Mouse (Mus musculus): ENCODE results near the gene D5Ertd579e. TPM values are rescaled to one million over a fixed set of nuclear protein-coding genes. Genes with fewer than 3 reads are reported as not detected.

Gene D5Ertd579e
- polyA plus RNA-seq, 1 experiment = 14.4 TPM

- Histone ChIP-seq H3K27me3 (ENCODE audit: control insufficient read depth, insufficient read depth, low read length) (no peaks in the 10 kb centered on the region), H3K36me3 (ENCODE audit: control insufficient read depth, insufficient read depth, low read length) (no peaks in the 10 kb centered on the region), H3K27ac (ENCODE audit: insufficient read depth, low read length) (no peak overlapping the region), H3K4me1 (ENCODE audit: control insufficient read depth, insufficient read depth, insufficient read length) (peaks cover 4% of the 10 kb centered on the region; the same call in 1 of the 2 replicates), H3K4me3 (ENCODE audit: extremely low read depth, insufficient read depth, insufficient read length) (no peak overlapping the region)
- no peak for DNase-seq (ENCODE audit: low read depth in 1 of 2, low spot score in 2 of 2)
- TF ChIP-seq POLR2A (IDR thresholded peaks at IDR 0.05; ENCODE audit: low read depth, low read length) (no peak), CTCF (IDR thresholded peaks at IDR 0.05; ENCODE audit: extremely low read depth, insufficient read depth, insufficient read length, insufficient replicate concordance) (no peak)
- 79% methylated on average over 8 of the region's 8 CpGs for WGBS
These were observed 32.7 kb upstream of the D5Ertd579e start for GRCm38 (mm10) chr5:36728403-36729085.

DNA sequence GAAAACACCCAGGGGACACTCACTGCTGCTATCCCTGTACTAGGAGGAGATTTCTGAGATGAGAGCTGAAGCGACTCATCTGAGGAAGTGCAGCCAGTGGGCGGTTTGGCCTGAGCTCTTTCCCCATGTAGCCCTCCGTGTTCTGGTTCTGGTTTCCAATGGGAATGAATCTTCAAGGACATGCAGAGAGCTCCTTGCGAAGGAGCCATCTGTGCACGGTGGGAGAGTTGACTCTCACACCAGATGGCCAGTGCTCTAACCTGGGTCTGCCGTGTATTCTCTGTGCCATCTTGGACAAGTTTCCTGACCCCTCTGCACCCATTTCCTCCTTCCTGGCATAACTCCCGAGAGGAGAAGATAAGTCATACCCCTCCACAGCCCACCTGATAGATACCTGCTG is 32.0 kb upstream of the D5Ertd579e start:
- Histone ChIP-seq H3K27ac (ENCODE audit: insufficient read depth, low read length) (no peak overlapping the region), H3K27me3 (ENCODE audit: control insufficient read depth, insufficient read depth, low read length) (no peaks in the 10 kb centered on the region), H3K4me1 (ENCODE audit: control insufficient read depth, insufficient read depth, insufficient read length) (peaks cover 4% of the 10 kb centered on the region; the same call in 1 of the 2 replicates), H3K4me3 (ENCODE audit: extremely low read depth, insufficient read depth, insufficient read length) (no peak overlapping the region), H3K36me3 (ENCODE audit: control insufficient read depth, insufficient read depth, low read length) (no peaks in the 10 kb centered on the region)
- no peak for TF ChIP-seq POLR2A (IDR thresholded peaks at IDR 0.05; ENCODE audit: low read depth, low read length)
- TF ChIP-seq CTCF (IDR thresholded peaks at IDR 0.05; ENCODE audit: extremely low read depth, insufficient read depth, insufficient read length, insufficient replicate concordance) = no peak
- no peak for DNase-seq (ENCODE audit: low read depth in 1 of 2, low spot score in 2 of 2)
- 87% methylated on average over 7 of the region's 7 CpGs for WGBS

- WGBS = 28% methylated on average over 2 of the region's 2 CpGs
- H3K27ac ChIP-seq (ENCODE audit: insufficient read depth, low read length) = no peak overlapping the region; the same call in 1 of the 2 replicates
- TF ChIP-seq POLR2A (IDR thresholded peaks at IDR 0.05; ENCODE audit: low read depth, low read length) (no peak), CTCF (IDR thresholded peaks at IDR 0.05; ENCODE audit: extremely low read depth, insufficient read depth, insufficient read length, insufficient replicate concordance) (no peak)
- no peak for DNase-seq (ENCODE audit: low read depth in 1 of 2, low spot score in 2 of 2)
- peaks cover 4% of the 10 kb centered on the region; the same call in 1 of the 2 replicates for H3K4me1 ChIP-seq (ENCODE audit: control insufficient read depth, insufficient read depth, insufficient read length)
- H3K4me3 ChIP-seq (ENCODE audit: extremely low read depth, insufficient read depth, insufficient read length) = no peak overlapping the region
- H3K27me3 ChIP-seq (ENCODE audit: control insufficient read depth, insufficient read depth, low read length) = no peaks in the 10 kb centered on the region
- H3K36me3 ChIP-seq (ENCODE audit: control insufficient read depth, insufficient read depth, low read length) = no peaks in the 10 kb centered on the region
These were observed 31.3 kb upstream of the D5Ertd579e start for GRCm38 (mm10) chr5:36727136-36727535.

- DNase-seq (ENCODE audit: low read depth in 1 of 2, low spot score in 2 of 2) = no peak
- Histone ChIP-seq H3K4me1 (ENCODE audit: control insufficient read depth, insufficient read depth, insufficient read length) (peaks cover 4% of the 10 kb centered on the region; the same call in 1 of the 2 replicates), H3K27me3 (ENCODE audit: control insufficient read depth, insufficient read depth, low read length) (no peaks in the 10 kb centered on the region), H3K4me3 (ENCODE audit: extremely low read depth, insufficient read depth, insufficient read length) (peak overlapping the region; percentile 27; the same call in 1 of the 2 replicates), H3K27ac (ENCODE audit: insufficient read depth, low read length) (peak overlapping the region; percentile 40), H3K36me3 (ENCODE audit: control insufficient read depth, insufficient read depth, low read length) (no peaks in the 10 kb centered on the region)
- no peak for TF ChIP-seq POLR2A (IDR thresholded peaks at IDR 0.05; ENCODE audit: low read depth, low read length)
- TF ChIP-seq CTCF (IDR thresholded peaks at IDR 0.05; ENCODE audit: extremely low read depth, insufficient read depth, insufficient read length, insufficient replicate concordance) = no peak
- WGBS = 38% methylated on average over 9 of the region's 9 CpGs
These were observed 30.6 kb upstream of the D5Ertd579e start for GRCm38 (mm10) chr5:36726387-36726801.

GRCm38 (mm10) chr5:36725861-36726260 is 30.0 kb upstream of the D5Ertd579e start:
- 89% methylated on average over 12 of the region's 12 CpGs for WGBS
- no peak overlapping the region for H3K4me3 ChIP-seq (ENCODE audit: extremely low read depth, insufficient read depth, insufficient read length)

DNA sequence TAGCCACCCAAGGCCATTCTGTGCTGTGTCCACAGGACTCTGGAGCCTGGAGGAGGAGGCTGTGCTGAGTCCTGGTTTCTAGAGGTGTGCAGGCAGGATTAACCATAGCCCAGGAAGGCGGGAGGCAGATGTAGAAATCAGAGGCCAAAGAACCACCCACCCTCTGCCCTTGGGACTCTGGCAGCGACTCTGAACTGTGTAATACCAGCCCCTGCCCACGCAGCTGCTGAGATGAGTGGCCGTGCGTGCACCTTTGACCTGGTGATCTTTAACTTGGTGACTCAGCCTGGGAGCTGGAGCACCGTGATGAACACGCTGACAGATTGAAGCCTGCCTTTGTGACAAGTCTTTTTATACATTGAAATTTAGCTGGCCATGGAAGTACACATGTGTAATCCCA is 28.4 kb upstream of the D5Ertd579e start:
- H3K36me3 ChIP-seq (ENCODE audit: control insufficient read depth, insufficient read depth, low read length) = no peaks in the 10 kb centered on the region
- DNase-seq (ENCODE audit: low read depth in 1 of 2, low spot score in 2 of 2) = no peak
- H3K27me3 ChIP-seq (ENCODE audit: control insufficient read depth, insufficient read depth, low read length) = no peaks in the 10 kb centered on the region
- peaks cover 4% of the 10 kb centered on the region; the same call in 1 of the 2 replicates for H3K4me1 ChIP-seq (ENCODE audit: control insufficient read depth, insufficient read depth, insufficient read length)
- TF ChIP-seq POLR2A (IDR thresholded peaks at IDR 0.05; ENCODE audit: low read depth, low read length) = no peak
- TF ChIP-seq CTCF (IDR thresholded peaks at IDR 0.05; ENCODE audit: extremely low read depth, insufficient read depth, insufficient read length, insufficient replicate concordance) = no peak
- H3K4me3 ChIP-seq (ENCODE audit: extremely low read depth, insufficient read depth, insufficient read length) = no peak overlapping the region
- H3K27ac ChIP-seq (ENCODE audit: insufficient read depth, low read length) = no peak overlapping the region
- 89% methylated on average over 7 of the region's 7 CpGs for WGBS

More at GRCm38 (mm10) chr5:36725861-36726260, 30.0 kb upstream of the D5Ertd579e start:
- Histone ChIP-seq H3K27me3 (ENCODE audit: control insufficient read depth, insufficient read depth, low read length) (no peaks in the 10 kb centered on the region), H3K4me1 (ENCODE audit: control insufficient read depth, insufficient read depth, insufficient read length) (peaks cover 4% of the 10 kb centered on the region; the same call in 1 of the 2 replicates), H3K36me3 (ENCODE audit: control insufficient read depth, insufficient read depth, low read length) (no peaks in the 10 kb centered on the region), H3K27ac (ENCODE audit: insufficient read depth, low read length) (peak overlapping the region; percentile 7; the same call in 1 of the 2 replicates)
- no peak for DNase-seq (ENCODE audit: low read depth in 1 of 2, low spot score in 2 of 2)
- TF ChIP-seq CTCF (IDR thresholded peaks at IDR 0.05; ENCODE audit: extremely low read depth, insufficient read depth, insufficient read length, insufficient replicate concordance) (no peak), POLR2A (IDR thresholded peaks at IDR 0.05; ENCODE audit: low read depth, low read length) (no peak)

DNA sequence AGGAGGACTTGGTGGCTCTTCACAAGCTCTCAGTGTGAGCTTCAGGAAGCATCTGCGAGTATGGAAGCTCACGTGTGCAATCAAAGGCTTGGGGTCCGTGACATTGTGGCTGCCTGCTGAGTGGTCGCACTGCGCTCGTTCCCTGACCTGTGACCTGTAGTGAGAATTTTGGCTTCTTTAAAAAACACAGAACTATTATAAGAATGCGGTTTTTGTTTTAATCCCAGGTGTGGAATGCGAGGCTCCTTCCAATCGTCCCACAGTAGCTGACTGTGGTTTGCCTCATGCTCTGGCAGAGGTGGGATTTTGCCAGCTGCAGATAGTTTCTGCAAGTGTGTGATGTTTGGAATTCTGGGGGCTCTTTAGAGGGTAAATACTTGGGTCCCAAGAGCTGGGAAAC is 27.5 kb upstream of the D5Ertd579e start:
- H3K27me3 ChIP-seq (ENCODE audit: control insufficient read depth, insufficient read depth, low read length) = no peaks in the 10 kb centered on the region
- H3K4me3 ChIP-seq (ENCODE audit: extremely low read depth, insufficient read depth, insufficient read length) = no peak overlapping the region
- no peaks in the 10 kb centered on the region for H3K36me3 ChIP-seq (ENCODE audit: control insufficient read depth, insufficient read depth, low read length)
- peaks cover 4% of the 10 kb centered on the region; the same call in 1 of the 2 replicates for H3K4me1 ChIP-seq (ENCODE audit: control insufficient read depth, insufficient read depth, insufficient read length)
- WGBS = 86% methylated on average over 9 of the region's 9 CpGs
- H3K27ac ChIP-seq (ENCODE audit: insufficient read depth, low read length) = no peak overlapping the region
- TF ChIP-seq CTCF (IDR thresholded peaks at IDR 0.05; ENCODE audit: extremely low read depth, insufficient read depth, insufficient read length, insufficient replicate concordance) (no peak), POLR2A (IDR thresholded peaks at IDR 0.05; ENCODE audit: low read depth, low read length) (no peak)
- no peak for DNase-seq (ENCODE audit: low read depth in 1 of 2, low spot score in 2 of 2)
